17 mouse cellular contexts compared by ENCODE assay signal in genomic region chr4:59245776-59246175, GRCm38 (mm10). TPM values are rescaled to one million over a fixed set of nuclear protein-coding genes. Genes with fewer than 3 reads are reported as not detected.
DNase-seq lines count a peak whose midpoint lies in the region; ATAC-seq and TF ChIP-seq lines count a peak whose summit lies in the region.
"Had no signal": no experiment of that assay in that cellular context is flagged by ENCODE, and none has a peak within 500 bp of the region (broad histone marks: within the 10 kb centered on the region; RNA-seq: fewer than 3 reads in every experiment).

No protein-coding gene starts in this region.

- H3K4me1 ChIP-seq in midbrain, embryonic 11.5 days (ENCODE audit: control insufficient read depth, insufficient read depth, low read length) = no peaks in the 10 kb centered on the region
- no peaks in the 10 kb centered on the region for H3K4me1 ChIP-seq in midbrain, embryonic 15.5 days
- peaks cover 53 to 63% of the 10 kb centered on the region in 2 experiments for H3K4me1 ChIP-seq in liver, embryonic 14.5 days (replicated peaks; ENCODE audit: control insufficient read depth in 2 of 2, insufficient read depth in 2 of 2, low read length in 1 of 2)
- H3K4me1 ChIP-seq: embryonic facial prominence, embryonic 12.5 days; kidney, embryonic 15.5 days had no signal

- H3K4me3 ChIP-seq in midbrain, embryonic 11.5 days (ENCODE audit: low read depth, low read length) = no peak overlapping the region
- no peak overlapping the region for H3K4me3 ChIP-seq in midbrain, embryonic 15.5 days
- H3K4me3 ChIP-seq in liver, embryonic 14.5 days (ENCODE audit: insufficient read depth in 1 of 2, low read depth in 2 of 2, low read length in 2 of 2) = no peak overlapping the region
- H3K4me3 ChIP-seq: embryonic facial prominence, embryonic 12.5 days; kidney, embryonic 15.5 days; layer of hippocampus, adult 2 months; left cerebral cortex, adult 2 months had no signal

- peak; percentile 54 for DNase-seq in midbrain, embryonic 11.5 days (ENCODE audit: low spot score, missing footprints)
- peak in 2 of 3 experiments; percentile 49 to 55 for DNase-seq in liver, embryonic 14.5 days (ENCODE audit: low read depth in 3 of 3, low spot score in 3 of 3)
- no peak for DNase-seq in lung, postnatal 25 days (ENCODE audit: low spot score)
- no peak for DNase-seq in spleen, postnatal 4 days (ENCODE audit: low spot score in 2 of 2)
- DNase-seq in right cerebral cortex, adult 2 months (ENCODE audit: low spot score in 2 of 2) = no peak
- DNase-seq: cerebellum, adult 11 months; gastrocnemius, postnatal 25 days; heart, postnatal 4 days; lung, embryonic 14.5 days; thymus, postnatal 14 days had no signal

- no peak overlapping the region for H3K27ac ChIP-seq in midbrain, embryonic 11.5 days (ENCODE audit: low read depth, low read length)
- no peak overlapping the region for H3K27ac ChIP-seq in midbrain, embryonic 15.5 days
- peak overlapping the region; percentile 81 for H3K27ac ChIP-seq in liver, embryonic 14.5 days
- H3K27ac ChIP-seq: embryonic facial prominence, embryonic 12.5 days; kidney, embryonic 15.5 days; layer of hippocampus, adult 2 months; left cerebral cortex, adult 2 months; macrophage had no signal

- no peaks in the 10 kb centered on the region for H3K9me3 ChIP-seq in midbrain, embryonic 11.5 days (ENCODE audit: control insufficient read depth, low read length)
- H3K9me3 ChIP-seq in midbrain, embryonic 15.5 days = no peaks in the 10 kb centered on the region
- no peaks in the 10 kb centered on the region for H3K9me3 ChIP-seq in liver, embryonic 14.5 days (ENCODE audit: control insufficient read depth, low read length)
- H3K9me3 ChIP-seq: embryonic facial prominence, embryonic 12.5 days; kidney, embryonic 15.5 days had no signal

- no peak for TF ChIP-seq CTCF in liver, embryonic 14.5 days (IDR thresholded peaks at IDR 0.05; ENCODE audit: low read depth)

- ATAC-seq in midbrain, embryonic 11.5 days (ENCODE audit: low FRiP score) = no peak
- no peak for ATAC-seq in midbrain, embryonic 15.5 days (replicated peaks)
- ATAC-seq in erythroblast, adult 5-6 weeks (replicated peaks; ENCODE audit: low FRiP score, poor library complexity, severe bottlenecking) = peak; percentile 57
- peak; percentile 54 for ATAC-seq in liver, embryonic 14.5 days (ENCODE audit: insufficient read depth)

- no peaks in the 10 kb centered on the region for H3K27me3 ChIP-seq in midbrain, embryonic 11.5 days (ENCODE audit: control insufficient read depth, insufficient read depth, low read length)
- H3K27me3 ChIP-seq in midbrain, embryonic 15.5 days (replicated peaks) = no peaks in the 10 kb centered on the region
- H3K27me3 ChIP-seq in liver, embryonic 14.5 days (ENCODE audit: control insufficient read depth, insufficient read depth, low read length) = no peaks in the 10 kb centered on the region
- H3K27me3 ChIP-seq: embryonic facial prominence, embryonic 12.5 days; kidney, embryonic 15.5 days had no signal

- WGBS in midbrain, embryonic 11.5 days = 95% methylated on average over 4 of the region's 4 CpGs
- 87% methylated on average over 4 of the region's 4 CpGs for WGBS in midbrain, embryonic 15.5 days
- WGBS in liver, embryonic 14.5 days (ENCODE audit: insufficient replicate concordance) = 31% methylated on average over 4 of the region's 4 CpGs

- TF ChIP-seq EP300 in liver, embryonic 14.5 days (IDR thresholded peaks at IDR 0.05; ENCODE audit: low read depth) = peak; percentile 62

- no peaks in the 10 kb centered on the region for H3K36me3 ChIP-seq in midbrain, embryonic 11.5 days (ENCODE audit: control insufficient read depth, insufficient read depth, low read length)
- no peaks in the 10 kb centered on the region for H3K36me3 ChIP-seq in midbrain, embryonic 15.5 days (replicated peaks)
- H3K36me3 ChIP-seq in liver, embryonic 14.5 days (replicated peaks; ENCODE audit: control insufficient read depth, insufficient read depth, low read depth) = no peaks in the 10 kb centered on the region
- H3K36me3 ChIP-seq: embryonic facial prominence, embryonic 12.5 days; kidney, embryonic 15.5 days had no signal

- no peak overlapping the region for H3K4me2 ChIP-seq in midbrain, embryonic 11.5 days
- H3K4me2 ChIP-seq in midbrain, embryonic 15.5 days = no peak overlapping the region
- peak overlapping the region; percentile 57 for H3K4me2 ChIP-seq in liver, embryonic 14.5 days (ENCODE audit: low read depth)
- H3K4me2 ChIP-seq: embryonic facial prominence, embryonic 12.5 days; kidney, embryonic 15.5 days; lung, embryonic 14.5 days had no signal

- H3K9ac ChIP-seq in midbrain, embryonic 11.5 days (ENCODE audit: low read length) = no peak overlapping the region
- H3K9ac ChIP-seq in midbrain, embryonic 15.5 days = no peak overlapping the region
- H3K9ac ChIP-seq in liver, embryonic 14.5 days (replicated peaks) = peak overlapping the region; percentile 47; the same call in 1 of the 2 replicates
- H3K9ac ChIP-seq: embryonic facial prominence, embryonic 12.5 days; kidney, embryonic 15.5 days; lung, embryonic 14.5 days had no signal

RNA-seq across cellular contexts. Expression of gene Ugcg, which starts 56.7 kb away (rescaled TPM):
- polyA plus RNA-seq in midbrain, embryonic 11.5 days (2014; fragmentation: Nextera tagmentation; extraction: Ambion mirVana) = 12.8 and 12.9 TPM in 2 replicates
- 17.3 and 20.0 TPM in 2 replicates for polyA plus RNA-seq in midbrain, embryonic 15.5 days (2015; fragmentation: Nextera tagmentation; extraction: Ambion mirVana)
- 33.2 and 33.4 TPM in 2 replicates for total RNA-seq in erythroblast, adult 5-6 weeks (2015; ENCODE audit: low replicate concordance)
- total RNA-seq in erythroblast, adult 5-6 weeks (2017; ENCODE audit: low replicate concordance) = 20.6 and 37.6 TPM in 2 replicates
- 19.3 and 21.7 TPM in 2 replicates for polyA plus RNA-seq in liver, embryonic 14.5 days (2012; rRNA removed)
- polyA plus RNA-seq in liver, embryonic 14.5 days (2014; fragmentation: Nextera tagmentation; extraction: Ambion mirVana) = 7.5 and 9.9 TPM in 2 replicates

Comparison
In these comparisons a context has a peak if more than half of its experiments do, and no peak if none do; other contexts are left out.
1. ATAC-seq: peak in erythroblast, adult 5-6 weeks (single experiment) and liver, embryonic 14.5 days (single experiment); none in midbrain, embryonic 11.5 days (single experiment) and midbrain, embryonic 15.5 days (single experiment).
2. DNase-seq: peak in midbrain, embryonic 11.5 days (single experiment) and liver, embryonic 14.5 days (2 of 3); none in lung, postnatal 25 days (single experiment), spleen, postnatal 4 days (0 of 2) and right cerebral cortex, adult 2 months (0 of 2).